Mouse (Mus musculus): ENCODE measurements around the gene Fmo2.

DNA sequence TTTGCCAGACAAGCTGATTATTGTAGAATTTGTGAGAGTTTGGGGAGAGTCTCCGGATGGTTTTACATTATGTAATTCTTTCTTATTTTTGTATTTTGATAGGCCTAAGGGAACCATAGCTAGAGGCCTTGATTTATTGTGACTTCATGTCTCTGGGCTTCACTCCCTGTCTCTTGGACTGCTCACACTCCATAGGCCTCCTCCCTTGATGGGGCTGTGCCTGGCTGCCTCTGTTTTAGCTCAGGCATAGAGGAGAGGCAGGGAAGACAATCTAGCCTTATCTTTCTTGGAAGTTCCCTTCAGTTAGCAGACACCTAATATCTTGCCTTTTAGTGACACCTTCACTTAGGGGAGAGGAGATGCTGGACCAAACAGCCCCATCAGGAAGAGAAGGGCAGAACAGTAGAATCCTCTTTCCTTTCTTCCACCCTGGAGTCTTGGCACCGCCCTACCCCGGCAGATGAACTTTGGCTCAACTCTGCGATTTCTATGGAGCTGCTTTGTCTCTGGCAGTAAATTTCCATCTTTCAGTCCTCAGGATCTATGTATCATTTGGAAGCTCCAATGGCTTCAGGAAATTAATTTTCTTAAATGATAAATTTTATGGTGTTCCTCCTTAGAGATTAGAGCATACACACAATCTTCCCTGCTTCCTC, 40.3 kb upstream of the Fmo2 start:
- TF ChIP-seq CTCF (IDR thresholded peaks at IDR 0.05; ENCODE audit: extremely low read depth, insufficient read depth, low read length) (no peak), POLR2A (IDR thresholded peaks at IDR 0.05; ENCODE audit: extremely low read depth, insufficient read depth, low read length) (no peak)
